Mouse (Mus musculus): ENCODE results near the gene Rbmx.

Gene Rbmx

GRCm38 (mm10) chrX:57392367-57393246, at the start of gene Rbmx:
TSS of gene Rbmx (minus strand) at chrX:57393036.
- peak; percentile 79 for DNase-seq

GRCm38 (mm10) chrX:57433897-57434296, 41.1 kb upstream of the Rbmx start:
- DNase-seq, result no peak

- no peak for DNase-seq
These were observed 38.8 kb upstream of the Rbmx start for GRCm38 (mm10) chrX:57431610-57432009.

- DNase-seq, result no peak
These were observed 15.9 kb upstream of the Rbmx start, which contains the start of gene Gm364 for GRCm38 (mm10) chrX:57408769-57409168. TSS of gene Gm364 (plus strand) at chrX:57409154.

GRCm38 (mm10) chrX:57403651-57404050, 10.8 kb upstream of the Rbmx start:
- no peak for DNase-seq

- no peak for DNase-seq
These were observed 8.6 kb upstream of the Rbmx start for GRCm38 (mm10) chrX:57401388-57401787.

GRCm38 (mm10) chrX:57393412-57393811, 576 bp upstream of the Rbmx start:
- no peak for DNase-seq

- DNase-seq, result no peak
These were observed 11.9 kb downstream of the Rbmx start for GRCm38 (mm10) chrX:57380915-57381314.

- DNase-seq, result no peak
These were observed 14.3 kb downstream of the Rbmx start for GRCm38 (mm10) chrX:57378579-57378978.

GRCm38 (mm10) chrX:57377096-57377495, 15.7 kb downstream of the Rbmx start:
- no peak for DNase-seq

- no peak for DNase-seq
These were observed 18.8 kb downstream of the Rbmx start for GRCm38 (mm10) chrX:57374029-57374428.

- no peak for DNase-seq
These were observed 19.3 kb downstream of the Rbmx start for GRCm38 (mm10) chrX:57373543-57373942.

GRCm38 (mm10) chrX:57372965-57373364, 19.9 kb downstream of the Rbmx start:
- no peak for DNase-seq

GRCm38 (mm10) chrX:57364891-57365569, 27.8 kb downstream of the Rbmx start:
- DNase-seq, result no peak

GRCm38 (mm10) chrX:57359316-57359715, 33.5 kb downstream of the Rbmx start:
- DNase-seq, result no peak

- DNase-seq, result no peak
These were observed 53.6 kb downstream of the Rbmx start for GRCm38 (mm10) chrX:57339220-57339619.

GRCm38 (mm10) chrX:57338371-57339211, 54.2 kb downstream of the Rbmx start, which contains the start of gene Arhgef6:
TSS of gene Arhgef6 (minus strand) at chrX:57338729.
- DNase-seq, result no peak

GRCm38 (mm10) chrX:57337582-57337981, 55.3 kb downstream of the Rbmx start:
- no peak for DNase-seq

- no peak for DNase-seq
These were observed 55.9 kb downstream of the Rbmx start for GRCm38 (mm10) chrX:57336958-57337357.

GRCm38 (mm10) chrX:57335313-57335712, 57.5 kb downstream of the Rbmx start:
- DNase-seq, result no peak

Data from cerebellum, adult 11 months (tissue).